Mouse (Mus musculus) lung, postnatal 10 days (tissue): ENCODE results near the gene Plekhd1.
A peak's percentile ranks its signal among the peaks of the same experiment; 100 is the strongest.

Experiments
- DNase-seq: peaks from one replicate; pipeline ENCODE4 v3.0.0; 2021

Gene Plekhd1

DNA sequence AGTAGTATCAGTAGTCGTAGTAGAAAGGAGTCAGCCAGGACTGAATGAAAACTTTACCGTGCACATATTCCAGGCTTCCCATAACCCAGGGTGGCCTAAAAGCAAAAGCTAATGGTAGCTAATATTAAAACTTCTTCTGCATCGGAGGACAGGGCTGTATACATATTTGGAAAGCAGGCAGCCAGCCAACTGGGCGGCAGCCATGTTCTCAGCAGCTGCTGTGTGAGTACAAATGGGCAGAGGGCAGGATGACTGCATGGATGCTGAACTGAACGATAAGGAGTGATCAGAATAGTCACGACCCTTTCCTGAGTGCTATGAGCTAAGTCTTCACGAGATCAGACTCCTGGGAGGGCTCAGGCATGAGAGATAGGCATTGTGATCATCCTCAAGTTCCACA lies 8.9 kb downstream of the Plekhd1 start:
- peak; percentile 32 for DNase-seq

DNA sequence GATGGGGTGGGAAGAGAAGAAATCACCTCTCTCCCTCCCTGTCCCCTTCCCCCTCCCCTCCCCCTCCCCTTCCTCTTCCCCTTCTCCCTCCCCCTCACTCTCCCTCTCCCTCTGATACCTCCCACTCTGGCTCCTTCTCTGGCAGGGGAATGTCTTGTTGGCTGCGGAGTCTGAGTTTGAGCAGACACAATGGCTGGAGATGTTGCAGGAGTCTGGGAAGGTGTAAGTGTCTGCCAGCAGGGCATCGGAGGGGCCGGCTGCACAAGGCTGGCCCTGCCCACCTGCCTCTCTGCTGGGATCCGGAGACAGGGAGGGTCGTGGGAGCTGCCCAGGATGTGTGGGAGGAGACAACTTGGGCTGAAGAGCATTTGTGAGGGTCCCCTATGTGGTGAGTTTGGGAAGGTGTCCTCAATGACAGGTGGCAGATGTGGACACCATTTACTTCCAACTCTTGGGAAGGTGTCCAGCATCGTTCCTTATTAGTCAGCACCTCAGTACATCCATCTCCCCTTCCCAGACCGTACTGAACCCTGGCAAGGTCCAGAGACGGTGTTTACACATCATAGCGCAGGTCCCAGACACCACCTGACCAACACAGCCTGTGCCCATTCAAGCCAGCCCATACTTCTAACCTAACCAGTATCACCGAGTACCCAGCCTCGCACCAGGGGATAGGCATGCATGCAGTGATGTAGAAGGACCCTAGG lies 14.0 kb downstream of the Plekhd1 start:
- no peak for DNase-seq

DNA sequence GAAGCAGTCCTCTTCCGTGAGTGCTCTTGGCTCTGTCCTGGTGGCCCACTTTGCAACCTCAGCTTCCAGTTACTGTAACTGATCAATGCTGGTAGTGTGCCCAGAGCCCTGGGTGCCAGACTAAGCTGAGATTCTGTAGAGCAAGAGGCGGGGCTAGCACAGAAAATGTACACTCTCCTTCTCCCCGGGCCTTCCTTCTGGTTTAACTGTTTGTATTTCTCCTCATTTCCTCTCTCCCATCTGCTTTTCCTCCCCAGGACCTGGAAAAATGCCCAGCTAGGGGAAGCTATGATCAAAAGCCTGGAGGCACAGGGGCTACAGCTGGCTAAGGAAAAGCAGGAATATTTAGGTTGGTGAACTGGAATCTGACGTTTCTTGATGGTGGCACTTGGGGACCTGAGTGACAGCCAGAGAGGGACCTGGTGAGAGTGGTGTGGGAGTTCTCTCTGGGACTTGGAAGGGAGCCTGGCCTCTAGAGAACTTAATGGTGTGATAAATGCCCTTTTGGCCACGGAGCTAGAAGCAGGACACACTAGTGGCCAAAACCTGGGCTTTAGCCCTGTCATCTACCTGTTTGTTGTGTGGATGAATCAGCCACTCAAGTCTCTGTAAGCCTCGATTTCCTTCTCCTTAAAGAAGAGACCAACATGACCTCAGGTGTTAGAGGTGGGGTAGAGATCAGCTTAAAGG lies 14.7 kb downstream of the Plekhd1 start:
- DNase-seq: peak; percentile 16

DNA sequence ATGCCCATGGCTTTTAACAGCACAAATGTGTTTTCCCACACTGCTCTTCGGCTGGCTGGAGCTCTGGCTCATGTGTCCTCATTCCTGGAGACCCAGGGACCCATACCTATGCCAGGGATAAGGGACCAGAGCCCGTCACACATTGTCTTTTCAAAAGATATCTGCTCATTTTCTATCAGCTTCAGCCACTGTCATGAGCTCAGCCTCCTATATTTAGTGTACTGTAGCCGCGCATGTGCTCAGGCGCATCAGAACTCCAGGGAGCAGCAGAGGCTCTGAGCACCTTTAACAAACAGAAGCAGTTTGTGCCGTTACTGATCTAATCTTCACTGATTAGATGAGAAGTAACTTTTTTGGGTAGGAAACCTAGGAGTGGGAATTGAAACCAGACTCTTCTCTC lies 23.5 kb downstream of the Plekhd1 start:
- no peak for DNase-seq

DNA sequence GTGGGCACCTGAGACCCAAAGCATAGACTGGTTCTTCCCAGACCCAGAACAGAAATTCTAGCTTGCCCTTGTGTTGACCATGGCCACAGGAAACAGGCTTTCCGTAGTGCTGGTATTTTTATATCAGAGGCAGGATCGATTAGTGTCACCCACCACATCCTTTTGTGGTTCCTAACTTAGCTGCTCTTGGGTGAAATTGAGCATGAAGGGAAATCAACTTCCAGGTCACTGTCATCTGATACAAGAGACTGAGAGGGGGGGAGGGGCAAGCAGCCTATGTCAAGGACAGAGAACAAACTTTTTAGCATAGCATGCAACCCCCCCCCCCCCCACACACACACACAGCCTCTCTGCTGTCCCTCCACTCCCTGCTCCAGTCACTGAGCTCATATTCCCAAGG lies 26.8 kb downstream of the Plekhd1 start:
- no peak for DNase-seq

DNA sequence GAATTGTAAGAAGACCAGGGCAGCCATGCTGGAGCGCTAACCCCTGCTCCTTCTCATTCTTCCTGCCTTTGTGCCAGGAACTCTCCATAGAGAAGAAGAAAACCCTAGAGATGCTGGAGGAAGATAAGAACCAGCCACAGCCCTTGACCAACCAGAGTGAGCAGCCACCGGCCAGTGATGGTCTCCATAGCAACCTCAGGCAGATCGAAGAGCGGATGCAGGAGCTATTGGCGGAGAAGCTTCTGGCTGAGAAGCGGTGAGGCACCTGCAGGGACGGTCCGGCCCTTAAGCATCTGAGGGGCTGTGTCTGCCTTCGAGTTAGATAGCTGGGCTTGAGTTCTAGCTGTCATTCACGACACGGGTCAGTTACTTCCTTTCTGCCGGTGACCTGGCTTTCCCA lies 28.1 kb downstream of the Plekhd1 start:
- DNase-seq: no peak

DNA sequence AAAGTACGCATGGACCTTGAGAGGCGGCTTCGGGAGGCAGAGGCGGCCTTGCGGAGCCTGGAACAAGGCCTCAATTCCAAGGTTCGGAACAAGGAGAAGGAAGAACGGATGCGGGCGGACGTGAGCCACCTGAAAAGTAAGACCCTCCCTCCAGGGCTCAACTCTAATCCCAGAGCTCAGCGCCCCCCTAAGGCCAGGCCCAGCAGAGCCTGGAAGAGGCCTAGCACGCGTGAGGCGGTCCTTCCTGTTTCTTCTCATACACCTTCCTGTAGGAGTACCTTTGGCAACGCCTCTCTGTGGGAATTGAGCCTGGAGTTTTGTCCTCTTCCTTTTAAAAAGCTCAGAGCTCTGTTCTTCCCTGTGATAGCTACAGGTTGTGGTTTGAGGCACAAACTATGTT lies 29.1 kb downstream of the Plekhd1 start:
- no peak for DNase-seq

DNA sequence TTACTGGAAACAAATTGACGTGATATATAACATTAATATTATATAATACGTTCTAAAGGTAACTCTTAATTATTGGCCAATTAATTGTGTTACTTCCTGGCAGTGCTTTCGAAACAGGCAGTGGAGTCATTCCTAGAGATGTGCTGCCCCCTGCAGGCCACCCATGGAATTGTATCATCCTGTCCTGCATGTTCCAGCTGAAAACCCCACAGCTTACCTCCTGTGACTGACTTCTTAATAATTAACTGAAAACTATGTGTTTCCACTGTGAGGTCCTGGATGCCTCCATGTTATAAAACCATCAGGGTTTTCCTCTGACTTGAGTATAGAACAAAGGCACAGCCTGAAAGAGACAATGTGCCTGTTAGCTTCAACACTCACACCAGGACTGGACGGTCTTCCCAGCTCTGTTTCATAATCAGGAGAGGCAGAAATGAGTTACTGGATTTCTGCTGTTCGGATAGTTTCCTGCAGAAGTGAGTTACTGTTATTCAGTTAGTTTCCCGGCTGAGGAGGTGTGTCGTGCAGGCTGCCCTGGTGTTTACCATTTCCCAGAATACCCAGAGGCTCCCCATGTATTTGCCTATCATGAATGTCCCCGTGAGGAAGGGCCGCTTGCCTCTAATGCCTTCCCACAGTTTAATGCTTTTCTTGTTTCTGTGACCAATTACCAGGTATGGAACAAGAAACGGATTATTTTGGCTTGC lies 32.6 kb downstream of the Plekhd1 start:
- peak; percentile 90 for DNase-seq

DNA sequence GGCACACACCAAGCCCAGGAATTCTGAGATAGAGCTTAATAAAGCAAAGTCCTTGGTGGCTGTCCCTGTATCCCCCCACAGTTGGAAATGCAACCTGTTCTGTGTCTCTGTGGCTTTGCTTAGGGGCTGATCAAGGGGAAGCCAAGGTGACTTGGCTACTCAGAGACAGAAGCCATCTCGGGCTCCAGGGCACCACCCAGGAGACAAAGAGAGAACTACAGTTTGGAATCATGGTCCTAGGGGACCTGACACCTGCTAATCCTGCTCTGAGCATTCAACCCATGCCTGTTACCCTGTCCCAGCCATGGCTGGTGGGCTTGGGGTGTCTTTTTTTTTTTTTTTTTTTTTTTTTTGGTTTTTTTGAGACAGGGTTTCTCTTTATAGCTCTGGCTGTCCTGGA lies 35.8 kb downstream of the Plekhd1 start:
- DNase-seq: no peak

DNA sequence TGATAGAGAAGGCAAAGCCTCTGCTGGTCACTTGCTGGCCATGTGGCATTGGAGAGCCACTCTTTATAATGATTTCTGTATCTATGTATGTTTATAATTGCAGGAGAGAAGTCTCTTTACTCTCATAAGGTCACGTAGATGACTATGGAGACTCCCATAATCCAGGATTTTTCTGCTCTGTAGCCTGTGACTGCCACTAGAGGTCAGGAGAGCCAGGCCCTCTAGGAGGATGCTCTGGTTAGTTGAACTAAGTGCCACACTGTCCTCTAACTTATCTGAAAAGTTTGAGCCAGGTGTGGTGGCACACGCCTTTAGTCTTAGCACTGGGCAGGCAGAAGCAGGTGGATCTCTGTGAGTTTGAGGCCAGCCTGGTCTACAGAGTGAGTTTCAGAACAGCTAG lies 36.4 kb downstream of the Plekhd1 start:
- DNase-seq: peak; percentile 36

DNA sequence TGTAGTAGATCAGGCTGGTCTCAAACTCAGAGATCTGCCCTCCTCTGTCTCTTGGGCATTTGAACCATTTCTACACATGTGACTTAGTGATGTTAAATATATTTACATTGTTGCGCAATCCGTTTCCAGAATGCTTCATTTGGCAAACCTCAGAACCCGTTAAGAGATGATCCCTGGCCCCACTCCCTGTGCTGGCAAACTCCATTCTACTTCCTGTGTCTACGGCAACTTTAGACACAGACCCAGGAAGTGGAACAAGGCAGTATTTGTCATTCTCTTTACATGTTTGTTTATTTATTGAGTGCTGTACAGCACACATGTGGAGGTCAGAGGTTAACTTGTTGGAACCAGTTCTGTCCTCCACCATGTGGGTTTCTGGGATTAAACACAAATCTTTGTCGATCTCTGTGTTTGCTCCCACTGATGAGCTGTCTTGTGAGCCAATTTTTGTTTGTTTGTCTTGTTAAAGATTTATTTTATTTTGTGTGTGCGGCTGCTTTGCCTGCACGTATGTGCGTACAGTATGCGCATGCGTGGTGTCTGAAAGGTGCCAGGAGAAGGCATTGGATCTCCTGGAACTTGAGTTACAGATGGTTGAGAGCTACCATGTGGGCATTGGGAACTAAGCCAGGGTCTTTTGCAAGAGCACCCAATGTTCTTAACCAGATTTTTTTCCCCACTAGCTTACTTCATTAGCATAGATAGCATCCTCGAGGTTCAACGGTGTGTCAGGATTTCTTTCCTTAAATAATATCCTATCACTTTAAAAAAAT lies 37.6 kb downstream of the Plekhd1 start:
- peak; percentile 60 for DNase-seq

DNA sequence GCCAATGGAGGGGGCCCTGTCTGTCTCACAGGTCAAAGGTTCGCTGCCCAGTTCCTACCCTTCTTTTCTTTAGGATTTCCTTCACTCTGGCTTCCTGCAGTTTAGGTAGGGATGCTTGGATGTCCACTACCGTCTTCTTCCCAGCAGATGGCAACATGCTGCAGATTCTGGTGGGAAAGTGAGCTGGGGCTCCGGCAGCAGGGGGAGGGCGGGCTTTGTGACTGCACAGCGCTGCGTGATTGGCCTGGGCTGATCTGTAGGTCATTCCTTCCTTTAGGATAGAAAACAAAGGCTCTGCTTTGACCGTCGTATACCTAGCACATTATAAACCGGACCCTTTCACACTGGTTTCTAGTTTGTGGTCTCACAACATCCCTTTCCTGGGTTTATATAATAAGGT lies 38.2 kb downstream of the Plekhd1 start:
- peak; percentile 84 for DNase-seq

DNA sequence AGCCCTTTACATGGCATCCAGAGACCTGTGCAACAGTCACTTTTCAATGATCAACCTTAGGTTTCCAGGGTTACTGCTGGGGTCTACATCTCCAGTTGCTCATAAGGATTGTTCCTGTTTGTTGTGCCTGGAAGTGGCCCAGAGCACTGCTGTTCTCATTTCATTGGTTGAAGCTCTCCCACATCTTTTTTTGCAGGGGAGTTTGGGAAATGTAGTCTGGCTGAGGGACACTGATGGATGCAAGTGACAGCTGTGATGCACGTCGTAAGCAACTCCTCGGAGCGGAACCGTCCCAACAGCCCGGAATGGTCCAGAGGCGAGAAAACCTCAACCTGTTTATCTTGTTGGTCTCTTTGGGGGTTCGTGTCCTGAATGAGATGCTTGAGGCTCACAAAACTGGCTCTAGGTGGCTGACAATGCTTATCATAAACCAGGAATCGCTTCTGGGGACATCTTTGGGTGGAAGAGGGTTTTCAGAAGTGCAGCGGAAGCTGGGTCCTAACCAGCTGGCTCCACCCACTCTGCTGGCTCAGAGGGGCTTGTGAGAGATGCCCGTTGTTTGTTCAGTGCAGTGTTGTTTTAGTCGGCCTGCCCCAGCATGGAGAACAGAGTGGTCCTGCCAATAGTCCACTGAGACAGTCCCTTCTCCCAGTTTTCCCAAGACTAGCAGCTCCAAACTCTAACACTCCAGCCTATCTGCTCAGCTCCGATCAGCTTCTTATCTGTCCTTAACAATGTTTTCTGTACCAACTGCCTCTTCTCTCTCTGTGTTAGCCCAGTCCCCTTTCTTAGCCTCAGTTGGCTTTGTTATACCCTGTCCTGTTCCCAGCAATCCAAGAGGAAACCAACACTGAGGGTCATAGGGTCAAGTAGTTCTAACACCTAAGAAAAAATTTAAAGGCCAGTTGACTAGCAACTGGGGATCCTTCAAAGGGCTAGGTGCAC lies 42.4 kb downstream of the Plekhd1 start:
- no peak for DNase-seq

DNA sequence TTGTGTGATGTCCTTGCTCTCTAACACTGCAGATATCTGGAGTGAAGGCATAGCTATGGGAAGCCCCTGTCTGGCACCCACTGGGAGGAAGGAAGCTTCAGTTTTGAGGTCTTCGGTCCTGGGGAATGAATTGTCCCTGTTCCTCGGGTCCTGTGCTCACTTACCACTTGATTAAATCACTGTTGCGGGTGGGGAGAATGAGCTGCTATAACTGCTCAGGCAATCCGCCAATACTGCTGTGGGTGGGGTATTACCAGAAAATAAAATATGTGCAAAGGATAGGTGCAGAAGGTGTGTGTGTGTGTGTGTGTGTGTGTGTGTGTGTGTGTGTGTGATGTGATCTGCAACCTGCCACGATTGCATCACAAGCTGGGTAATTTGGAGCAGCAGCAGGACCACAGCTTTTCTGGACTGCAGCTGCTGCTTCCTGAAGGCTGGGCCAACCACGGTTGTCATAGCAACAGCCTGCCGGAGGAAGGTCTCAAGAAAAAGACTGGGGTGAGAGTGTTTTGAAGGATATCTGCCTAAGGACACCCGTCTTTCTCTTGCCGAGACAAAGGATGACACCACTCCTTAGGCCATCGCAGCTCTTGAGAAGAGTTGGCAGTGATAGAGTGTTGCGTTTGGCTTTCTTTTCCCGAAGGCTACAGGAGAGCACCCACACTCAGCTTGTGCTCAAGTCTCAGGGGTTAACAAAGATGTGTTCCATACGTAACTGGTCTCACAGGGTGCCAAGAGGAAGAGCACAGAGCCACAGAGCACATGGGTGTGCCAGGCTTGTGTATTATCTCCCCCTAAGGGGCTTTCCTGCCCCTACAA lies 44.3 kb downstream of the Plekhd1 start:
- peak; percentile 65 for DNase-seq

DNA sequence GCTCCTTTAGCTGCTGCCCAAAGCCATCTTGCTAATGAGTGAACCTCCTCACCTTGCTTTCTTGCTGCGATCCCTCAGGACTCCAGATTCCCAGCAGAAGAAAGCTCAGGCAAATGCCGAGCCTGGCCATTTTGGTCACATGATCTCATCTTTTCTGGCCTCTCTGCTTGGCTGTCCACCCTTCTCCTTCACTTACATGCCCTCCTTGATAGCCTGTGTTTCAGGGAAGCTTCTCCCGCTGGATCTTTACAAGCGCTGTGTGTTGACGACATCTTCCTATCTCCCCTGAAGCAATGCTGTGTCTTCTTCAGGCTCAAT lies 44.9 kb downstream of the Plekhd1 start:
- no peak for DNase-seq

DNA sequence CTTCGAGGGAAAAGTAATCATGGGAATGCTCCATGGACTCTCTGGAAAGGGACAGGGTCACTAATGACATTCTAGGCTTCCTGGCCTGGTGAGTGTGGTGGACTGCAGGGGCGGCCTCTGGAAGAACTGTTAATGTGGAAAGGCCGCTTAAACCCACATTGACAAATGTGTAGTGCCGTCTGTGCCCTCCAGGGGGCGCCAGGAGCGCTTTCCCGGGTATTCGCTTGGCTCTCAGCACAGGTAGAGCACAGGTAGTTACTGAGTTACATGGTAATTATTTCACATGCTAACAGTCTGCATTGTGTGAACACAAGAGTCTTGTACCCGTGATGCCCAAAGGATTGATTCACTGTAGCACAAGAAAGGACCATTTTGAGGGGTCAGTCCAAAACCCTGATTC lies 47.1 kb downstream of the Plekhd1 start:
- peak; percentile 47 for DNase-seq

DNA sequence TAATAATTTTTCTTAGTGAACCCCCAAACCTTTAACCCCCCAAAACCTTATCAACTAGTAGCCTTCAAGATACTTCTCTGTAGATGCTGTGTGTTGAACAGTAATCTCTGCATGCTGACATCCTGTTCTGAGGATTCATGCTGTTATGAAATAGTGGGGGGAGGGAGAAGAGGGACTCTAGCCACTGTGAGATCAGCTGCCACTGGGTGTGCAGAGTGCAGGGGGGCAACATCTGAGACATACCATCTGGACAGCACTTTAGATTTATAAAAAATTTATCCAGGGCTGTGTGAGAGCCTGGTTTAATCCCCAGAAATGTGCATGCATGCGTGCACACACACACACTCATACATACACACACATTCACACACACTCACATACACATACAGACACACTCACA lies 52.2 kb downstream of the Plekhd1 start:
- DNase-seq: no peak

DNA sequence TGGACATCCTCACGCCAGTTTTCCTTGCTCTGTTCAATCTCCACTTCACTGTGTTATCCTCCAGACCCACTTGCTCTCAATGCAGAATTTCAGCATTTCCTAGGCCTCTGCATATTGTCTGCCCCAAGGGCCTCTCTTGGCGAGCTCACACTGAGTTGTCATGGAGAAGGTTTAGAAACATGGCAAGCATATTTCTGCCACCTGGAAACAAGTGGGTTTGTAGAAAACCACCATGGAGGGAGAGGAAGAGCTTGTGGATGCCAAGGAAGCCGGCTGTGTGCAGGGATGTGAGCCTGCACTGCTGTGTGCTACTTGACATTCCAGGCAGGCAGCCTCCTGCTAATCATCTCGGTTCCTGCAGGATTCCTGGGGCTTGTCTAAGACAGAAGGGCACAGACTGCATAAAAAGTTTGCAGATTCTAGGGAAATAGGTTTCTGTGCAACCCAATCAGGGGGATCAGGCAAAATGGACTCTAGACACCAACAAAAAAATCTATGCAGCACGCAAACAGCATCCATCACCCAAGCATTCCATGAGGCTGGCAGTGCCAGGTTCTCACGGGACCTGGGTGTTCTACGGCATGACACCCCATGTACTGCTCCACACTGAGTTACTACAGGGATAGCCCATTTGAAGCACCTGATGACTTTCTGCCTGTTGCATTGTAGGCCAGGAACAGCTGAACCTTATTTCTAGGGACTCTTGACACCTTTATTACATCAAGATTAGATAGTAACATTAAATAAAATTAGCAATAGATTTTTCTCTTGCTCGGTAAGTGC lies 53.8 kb downstream of the Plekhd1 start:
- DNase-seq: no peak

DNA sequence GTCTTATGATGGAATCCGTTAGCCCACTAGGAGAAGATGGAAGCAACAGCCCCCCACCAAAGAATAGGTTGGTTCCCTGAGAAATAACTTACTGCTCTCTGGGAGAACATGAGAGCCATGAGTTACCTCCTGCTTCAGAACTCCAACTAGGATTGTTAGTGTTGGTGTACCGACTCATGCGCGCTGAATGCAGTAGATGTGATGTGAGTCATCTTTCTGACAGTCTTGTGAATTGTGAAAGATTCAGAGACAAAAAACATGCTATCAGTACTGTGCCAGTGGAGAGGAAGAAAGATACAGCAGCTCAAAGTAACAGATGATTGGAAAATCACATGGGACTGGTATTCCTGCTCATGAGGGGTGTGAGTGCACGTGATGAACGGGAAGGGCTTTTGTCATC lies 59.2 kb downstream of the Plekhd1 start:
- DNase-seq: no peak

DNA sequence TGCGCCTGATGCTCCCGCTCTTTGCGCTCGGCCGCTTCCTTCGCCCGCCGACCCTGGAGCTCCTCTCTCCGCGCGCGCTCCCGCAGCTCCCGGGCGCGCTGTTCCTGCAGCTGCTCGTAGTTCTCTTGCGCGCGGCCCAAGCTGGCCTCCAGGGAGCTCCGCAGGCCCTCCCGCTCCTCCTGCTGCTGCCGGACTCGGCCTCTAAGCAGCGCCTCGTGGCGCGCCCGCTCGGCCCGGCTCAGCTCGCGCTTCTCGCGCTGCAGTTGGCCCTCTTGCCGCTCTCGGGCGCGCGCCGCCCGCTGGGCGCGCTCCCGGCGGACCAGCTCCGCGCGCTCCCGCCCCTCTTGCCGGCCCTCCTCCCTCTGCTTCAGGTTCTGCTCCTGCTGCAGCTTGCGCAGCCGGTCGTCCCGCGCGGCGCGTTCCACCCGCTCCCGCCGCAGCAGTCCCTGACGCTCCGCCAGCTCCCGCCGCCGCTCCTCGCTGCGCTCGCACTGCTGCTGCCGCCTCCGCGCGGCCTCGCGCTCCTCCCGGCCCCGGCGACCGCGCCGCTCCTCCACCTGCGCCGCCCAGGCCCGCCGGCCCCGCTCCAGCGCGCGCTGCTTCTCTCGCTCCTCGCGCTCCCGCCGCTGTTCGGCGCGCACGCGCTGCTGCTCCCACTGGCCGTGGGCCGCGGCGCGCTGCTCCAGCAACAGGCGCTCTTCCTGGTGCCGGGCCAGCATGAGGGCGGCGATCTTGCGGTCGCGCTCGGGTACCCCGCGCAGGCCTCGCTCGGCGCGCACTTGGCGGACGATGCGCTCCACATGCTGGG lies 65.6 kb downstream of the Plekhd1 start:
- DNase-seq: peak; percentile 76
